Mouse (Mus musculus) gastrocnemius, adult 8-10 months (tissue): ENCODE data around the gene Lama2. TPM values are rescaled to one million over a fixed set of nuclear protein-coding genes. Genes with fewer than 3 reads are reported as not detected.

ENCODE experiments used
- DNase-seq, 2 experiments: peaks; one replicate each; pipeline ENCODE4 v3.0.0; 2022; ENCODE audit warnings: low spot score in 2 of 2
- total RNA-seq, 4 experiments: library from RNA; stranded (reverse); gene quantifications; 2 replicates each; pipeline ENCODE4 v1.2.4; 2022

The Lama2 gene
- 10 to 100 TPM; 32.5 to 41.1 (median 39.0) TPM for total RNA-seq

DNA sequence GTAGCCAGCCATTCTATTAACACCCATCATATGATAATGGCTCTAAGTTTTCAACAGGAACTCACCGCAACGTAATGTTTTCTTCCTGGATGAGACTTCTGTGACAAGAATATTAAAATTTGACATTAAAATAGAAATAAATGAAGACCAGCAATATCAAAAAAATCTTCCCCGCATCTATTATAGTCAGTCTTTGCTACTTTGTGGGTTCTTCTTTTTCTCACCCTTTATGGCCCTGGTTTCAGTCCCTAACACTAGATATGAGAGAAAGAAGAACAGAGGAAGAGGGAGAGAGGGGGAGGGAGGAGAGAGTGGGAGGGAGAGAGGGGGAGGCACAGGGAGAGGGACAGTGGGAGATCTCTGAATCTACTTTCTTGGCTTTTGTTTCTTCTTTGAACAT, at the start of gene Lama2:
Gene Lama2 (minus strand): TSS at position 101 of the 400 bp plus-strand sequence.
- no peak for DNase-seq

- DNase-seq: no peak
Observed at GRCm38 (mm10) chr10:27664391-27664790, 44.8 kb upstream of the Lama2 start.

- DNase-seq: no peak
Observed at GRCm38 (mm10) chr10:27663396-27663795, 43.8 kb upstream of the Lama2 start.

DNA sequence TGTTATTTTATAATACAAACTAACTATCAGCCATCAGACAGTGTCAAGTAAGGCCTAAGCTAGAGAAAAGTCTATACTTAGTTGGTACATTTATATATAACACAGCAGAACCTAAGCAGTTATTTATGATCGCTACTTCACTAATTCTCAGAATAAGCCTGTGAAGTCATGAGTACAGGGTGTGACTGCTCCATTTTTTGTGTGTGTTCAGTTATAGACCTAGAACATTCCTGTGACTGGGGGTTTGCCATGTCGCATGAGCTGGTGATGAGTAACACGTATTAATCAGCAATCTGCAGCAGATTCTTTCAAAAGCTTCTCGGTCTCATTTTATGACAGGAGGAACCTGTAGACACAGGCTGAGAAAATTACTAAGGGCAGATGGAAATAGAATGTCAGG, 34.6 kb upstream of the Lama2 start:
- DNase-seq: peak; percentile 5 to 18

DNA sequence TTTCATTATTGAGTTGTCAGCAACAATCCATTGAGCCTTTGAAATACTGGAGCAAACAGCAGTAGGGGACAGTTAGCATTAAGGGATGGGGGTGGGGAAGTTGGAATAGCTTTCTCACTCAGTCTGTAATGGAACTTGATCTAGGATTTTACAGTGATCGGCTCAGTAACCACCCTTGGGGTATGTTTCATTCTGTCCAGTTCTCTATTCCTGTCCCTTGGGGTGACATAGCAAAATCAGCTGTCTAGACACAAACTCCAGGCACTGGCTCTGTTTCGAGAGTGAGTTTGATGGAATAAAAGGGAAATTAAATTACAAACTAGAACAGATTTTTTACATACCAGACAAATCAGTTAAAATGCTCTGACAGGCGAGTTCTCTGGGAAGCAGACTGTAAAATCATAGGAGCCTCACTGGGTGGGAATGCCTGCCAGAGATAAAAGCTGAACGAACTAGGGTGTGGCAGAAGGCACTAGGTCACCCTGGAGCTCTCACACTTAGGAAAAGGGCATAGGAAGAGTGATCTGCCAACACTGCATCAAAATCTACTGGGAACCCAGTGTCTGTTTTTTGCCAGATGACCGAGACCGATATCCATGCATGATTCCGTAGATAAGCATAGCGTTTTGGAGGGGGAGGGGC, 33.3 kb upstream of the Lama2 start:
- peak; percentile 3 to 4 for DNase-seq

- no peak for DNase-seq
Observed at GRCm38 (mm10) chr10:27635721-27636120, 16.2 kb upstream of the Lama2 start.

DNA sequence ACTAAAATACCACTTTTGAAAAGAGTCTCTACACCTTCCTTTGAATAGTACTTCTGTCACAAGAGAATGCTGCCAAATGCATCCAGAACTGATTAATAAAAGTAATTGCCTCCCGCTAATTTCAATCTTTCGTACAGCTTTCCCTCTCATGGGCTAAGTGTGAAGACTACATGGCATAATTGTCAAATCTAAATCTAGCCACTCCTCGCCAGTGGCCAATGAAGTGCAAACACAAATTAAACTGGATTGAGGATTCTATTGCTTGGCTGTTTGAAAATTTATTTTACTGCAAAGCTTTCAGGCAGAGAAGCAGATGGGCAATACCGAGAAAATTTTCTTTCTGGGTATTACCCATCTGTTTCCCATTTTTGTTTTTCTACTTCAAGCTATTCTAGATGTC, 11.4 kb upstream of the Lama2 start:
- no peak for DNase-seq

GRCm38 (mm10) chr10:27621697-27622449, 2.3 kb upstream of the Lama2 start:
- DNase-seq: peak; percentile 36 to 59

- peak; percentile 18 to 39 for DNase-seq
Observed at GRCm38 (mm10) chr10:27617522-27618020, 2.0 kb downstream of the Lama2 start.

DNA sequence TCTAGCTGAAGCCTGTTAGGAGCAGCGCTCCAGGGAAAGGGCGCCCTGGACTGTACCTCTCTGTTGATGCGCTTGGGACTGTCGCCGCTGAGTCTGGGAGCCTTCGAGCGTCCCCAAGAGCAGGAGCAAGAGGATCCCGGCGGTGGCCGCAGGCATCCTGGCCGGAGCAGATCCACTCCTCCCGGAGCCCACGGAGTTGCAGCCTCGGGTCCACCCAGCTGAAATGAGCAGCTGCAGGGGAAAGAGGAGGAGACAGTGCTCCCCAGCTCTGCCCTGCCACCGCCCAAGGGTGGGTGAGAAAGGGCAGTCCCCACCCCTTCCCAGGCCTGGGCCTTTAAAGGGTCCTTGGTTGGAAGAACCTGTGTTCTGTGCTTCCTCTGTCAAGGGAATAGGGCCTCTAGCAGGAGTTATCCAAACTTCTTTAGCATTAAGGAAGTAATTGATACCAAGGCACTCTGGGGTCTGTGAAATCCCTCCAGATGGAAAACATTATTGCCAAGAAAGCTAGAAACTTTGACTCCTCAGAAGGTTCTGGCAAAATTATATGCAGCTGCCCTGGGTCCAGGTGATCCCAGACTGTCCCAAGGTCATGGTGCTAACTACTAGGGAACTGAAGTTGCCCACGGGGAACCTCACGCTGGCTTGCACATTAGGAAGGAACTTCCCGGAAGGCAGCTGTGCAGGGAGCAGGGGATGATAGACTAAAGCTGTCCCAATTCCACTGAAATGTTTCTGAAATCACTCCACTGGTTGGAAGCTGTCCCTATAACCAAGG, 2.7 kb downstream of the Lama2 start:
- peak; percentile 33 to 38 for DNase-seq

DNA sequence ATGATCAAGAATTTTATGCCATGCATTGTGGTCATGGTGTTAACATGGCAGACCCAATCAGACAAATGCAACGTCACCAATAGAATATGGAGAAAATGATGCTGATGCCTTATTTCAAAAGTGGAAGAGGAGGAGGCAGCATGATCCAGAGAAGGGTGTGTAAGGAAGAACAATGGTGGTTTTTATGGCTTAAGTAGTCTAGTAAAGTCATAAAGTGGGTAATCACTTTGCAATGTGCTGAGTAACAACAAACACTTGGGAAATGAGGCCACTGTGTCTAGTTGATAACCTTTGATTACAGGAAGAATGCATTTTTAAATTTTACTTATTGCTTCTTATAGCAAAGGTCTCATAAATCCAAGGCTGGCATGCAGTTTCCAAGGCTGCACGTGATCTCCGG, 23.9 kb downstream of the Lama2 start:
- DNase-seq: no peak

- DNase-seq: no peak
Observed at GRCm38 (mm10) chr10:27533217-27533616, 86.3 kb downstream of the Lama2 start.

- DNase-seq: no peak
Observed at GRCm38 (mm10) chr10:27508847-27509459, 110.6 kb downstream of the Lama2 start.

DNA sequence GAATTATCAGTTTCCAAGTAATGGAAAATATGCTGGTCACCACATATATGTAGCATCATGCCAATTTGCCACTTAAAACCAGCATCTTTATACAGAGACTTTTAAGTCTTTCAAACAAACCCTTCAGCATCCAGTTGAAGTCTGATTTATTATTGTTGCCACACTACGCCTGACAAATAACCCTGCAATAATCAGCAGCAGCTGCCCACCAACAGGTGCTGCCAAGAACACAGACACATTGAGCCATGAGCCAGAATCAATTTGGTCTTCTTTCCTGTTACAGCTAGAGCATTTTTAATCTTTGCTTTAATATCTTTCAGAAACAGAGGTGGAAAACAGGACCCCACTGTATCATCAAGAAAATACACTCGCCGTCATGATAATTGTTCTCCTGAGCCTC, 118.7 kb downstream of the Lama2 start:
- no peak for DNase-seq

GRCm38 (mm10) chr10:27488452-27488851, 131.1 kb downstream of the Lama2 start:
- no peak for DNase-seq

DNA sequence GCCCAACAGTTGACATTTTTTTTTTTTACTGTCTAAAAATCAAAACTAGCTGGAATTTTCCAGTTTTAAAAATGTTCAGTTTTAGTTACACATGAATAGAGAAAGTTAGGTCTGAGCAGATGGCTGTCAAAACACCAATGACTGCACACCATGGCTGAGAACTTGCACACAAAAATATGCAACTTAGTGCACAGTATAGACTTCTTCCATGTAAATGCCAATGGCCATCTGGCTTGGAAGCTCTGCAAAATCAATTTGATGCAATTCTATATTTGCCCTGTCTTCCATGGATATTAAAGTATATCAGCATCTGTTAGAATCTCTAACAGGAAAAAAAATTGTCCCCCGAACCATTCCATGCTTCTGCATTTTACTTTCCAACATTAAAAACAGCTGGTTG, 135.5 kb downstream of the Lama2 start:
- DNase-seq: no peak

- DNase-seq: no peak
Observed at GRCm38 (mm10) chr10:27475540-27475939, 144.0 kb downstream of the Lama2 start.

DNA sequence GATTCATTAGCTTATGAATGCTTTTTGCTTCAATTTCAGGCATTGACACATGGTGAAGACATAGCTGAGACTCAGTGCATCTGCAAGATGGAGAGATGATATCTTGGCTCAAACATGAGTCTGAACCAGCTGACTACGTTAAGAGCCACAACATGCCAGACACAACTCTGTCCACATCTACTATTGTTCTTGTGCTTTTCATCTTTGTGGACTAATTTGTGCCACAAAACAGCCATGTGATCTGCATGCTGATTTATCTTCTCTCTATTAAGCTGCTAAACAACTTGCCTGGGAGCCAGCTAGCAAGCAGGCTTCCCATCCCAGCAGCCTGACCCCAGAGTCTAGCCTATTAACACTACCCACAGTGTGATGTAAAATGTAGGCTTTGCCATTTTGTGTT, 151.3 kb downstream of the Lama2 start:
- DNase-seq: no peak

- no peak for DNase-seq
Observed at GRCm38 (mm10) chr10:27413583-27414465, 205.7 kb downstream of the Lama2 start.

DNA sequence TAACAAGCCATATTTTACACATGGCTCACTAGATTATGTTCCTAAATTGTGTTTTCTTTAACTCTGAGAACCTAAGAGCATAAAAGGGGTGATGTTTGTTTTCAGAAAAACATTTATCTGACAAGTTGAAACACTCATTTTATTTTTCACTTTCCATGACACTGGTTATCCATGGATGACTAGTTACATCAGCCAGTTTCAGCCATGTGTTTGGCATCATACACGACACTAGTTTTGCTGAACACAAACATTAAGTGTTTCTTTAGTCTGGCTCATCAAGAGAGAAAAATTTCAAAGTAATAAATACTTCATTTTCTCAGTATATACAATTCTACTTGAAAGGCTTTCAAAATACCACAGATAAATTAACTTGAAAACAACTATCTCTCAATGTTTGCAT, 228.8 kb downstream of the Lama2 start:
- DNase-seq: no peak

DNA sequence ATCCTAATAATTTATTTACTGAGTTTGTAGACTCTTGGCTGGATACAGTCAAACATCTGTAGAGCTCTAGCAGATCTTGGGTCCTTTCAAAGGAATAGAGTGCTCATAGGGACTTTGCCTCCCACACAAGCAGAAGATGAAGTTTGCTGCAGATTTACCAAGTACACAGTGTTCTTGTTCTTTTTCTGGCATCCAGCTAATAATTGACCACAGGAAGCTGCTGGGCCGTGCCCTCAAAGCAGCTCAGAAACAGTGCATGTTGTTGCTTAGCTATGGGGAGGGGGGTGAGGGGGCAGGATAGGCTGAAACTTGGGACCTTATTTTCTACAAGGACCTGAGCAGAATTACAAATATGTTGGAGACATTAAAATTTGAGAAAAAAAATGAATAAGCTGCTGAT, 232.0 kb downstream of the Lama2 start:
- no peak for DNase-seq
